Mouse (Mus musculus) embryo, embryonic 10 days (tissue): ENCODE results near the gene Srpk1.

Experiments used
- DNase-seq: peaks from one replicate; pipeline ENCODE4 v3.0.0-alpha.2; 2015; ENCODE audit warnings: low spot score

Gene Srpk1

DNA sequence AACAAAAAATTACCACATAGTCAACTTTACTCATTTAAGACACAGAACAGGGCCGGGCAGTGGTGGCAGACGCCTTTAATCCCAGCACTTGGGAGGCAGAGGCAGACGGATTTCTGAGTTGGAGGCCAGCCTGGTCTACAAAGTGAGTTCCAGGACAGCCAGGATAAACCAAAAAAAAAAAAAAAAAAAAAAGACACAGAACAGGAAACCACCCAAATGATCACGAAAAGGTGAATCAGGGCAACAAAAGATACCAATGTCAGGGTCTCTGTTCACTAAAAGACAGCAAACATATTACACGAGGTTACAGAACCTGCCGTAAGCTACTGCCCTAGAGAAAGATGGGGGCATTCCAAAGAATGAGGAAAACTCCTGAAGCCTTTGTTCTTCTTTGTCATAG is 9.4 kb downstream of the Srpk1 start:
- DNase-seq: no peak

DNA sequence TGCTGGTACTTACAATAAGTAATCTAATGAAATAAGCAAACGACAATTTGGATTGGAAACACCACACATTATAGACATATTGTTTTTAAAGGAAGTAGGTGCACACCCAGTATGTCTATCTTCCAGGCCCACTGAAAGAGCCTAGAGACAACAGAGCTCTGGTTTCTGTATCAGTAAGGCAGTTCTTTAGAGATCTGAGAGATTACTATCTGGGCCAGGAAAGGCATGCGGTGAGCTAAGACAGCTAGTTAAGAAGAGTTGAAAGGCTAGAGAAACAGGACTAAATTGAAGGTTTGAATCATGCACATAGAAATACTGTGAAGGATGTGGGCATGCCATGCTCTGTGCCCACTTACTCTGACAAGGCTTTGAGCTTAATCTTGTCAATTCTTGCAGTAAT is 9.9 kb downstream of the Srpk1 start:
- DNase-seq: no peak

DNA sequence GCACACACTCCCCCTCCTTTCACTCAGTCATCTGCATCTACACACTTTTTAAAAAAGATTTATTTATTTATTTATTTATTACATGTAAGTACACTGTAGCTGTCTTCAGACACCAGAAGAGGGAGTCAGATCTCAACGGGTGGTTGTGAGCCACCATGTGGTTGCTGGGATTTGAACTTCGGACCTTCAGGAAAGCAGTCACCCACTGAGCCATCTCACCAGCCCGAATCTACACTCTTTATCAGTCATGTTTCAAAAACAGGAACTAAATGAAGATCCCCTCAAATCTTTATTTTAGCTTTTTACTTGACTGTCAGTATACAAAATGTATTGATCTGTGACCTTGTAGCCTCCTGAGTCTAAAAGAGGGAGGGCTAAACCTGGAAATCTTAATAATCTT is 13.0 kb downstream of the Srpk1 start:
- no peak for DNase-seq

DNA sequence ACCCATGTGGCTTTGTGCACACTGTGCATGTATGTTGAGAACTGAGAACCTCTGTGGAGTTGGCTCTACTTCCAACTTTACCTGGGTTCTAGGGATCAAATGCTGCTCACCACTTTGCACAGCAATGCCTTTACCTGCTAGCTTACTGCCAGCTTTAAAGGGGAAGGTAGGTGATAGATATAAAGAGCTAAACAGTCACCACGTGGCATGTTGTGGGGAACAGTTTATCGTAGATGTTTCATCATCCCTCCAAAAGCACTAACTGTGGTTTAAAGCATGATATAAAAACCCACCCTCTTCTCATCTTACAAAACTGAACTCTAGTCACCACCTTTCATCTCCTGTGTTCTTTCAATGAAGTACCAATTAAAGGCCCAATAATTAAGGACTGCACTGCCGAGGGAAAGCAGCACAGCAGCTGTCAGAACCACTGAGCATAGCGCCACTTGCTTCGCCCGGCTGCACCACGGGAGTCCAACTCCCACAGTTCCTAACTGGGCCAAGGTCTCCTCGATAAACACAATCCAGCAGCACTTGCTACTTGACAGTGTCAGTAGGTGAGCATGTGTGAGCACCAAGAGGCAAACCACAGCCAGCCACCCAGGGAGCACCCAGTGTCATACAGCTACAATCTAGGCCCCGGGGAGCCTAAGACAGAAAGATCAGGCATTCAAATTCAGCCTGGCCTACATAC is 20.8 kb downstream of the Srpk1 start:
- DNase-seq: no peak

GRCm38 (mm10) chr17:28600780-28601179 is 21.7 kb downstream of the Srpk1 start:
- no peak for DNase-seq

- no peak for DNase-seq
Measured at GRCm38 (mm10) chr17:28593965-28594364, 28.5 kb downstream of the Srpk1 start.

DNA sequence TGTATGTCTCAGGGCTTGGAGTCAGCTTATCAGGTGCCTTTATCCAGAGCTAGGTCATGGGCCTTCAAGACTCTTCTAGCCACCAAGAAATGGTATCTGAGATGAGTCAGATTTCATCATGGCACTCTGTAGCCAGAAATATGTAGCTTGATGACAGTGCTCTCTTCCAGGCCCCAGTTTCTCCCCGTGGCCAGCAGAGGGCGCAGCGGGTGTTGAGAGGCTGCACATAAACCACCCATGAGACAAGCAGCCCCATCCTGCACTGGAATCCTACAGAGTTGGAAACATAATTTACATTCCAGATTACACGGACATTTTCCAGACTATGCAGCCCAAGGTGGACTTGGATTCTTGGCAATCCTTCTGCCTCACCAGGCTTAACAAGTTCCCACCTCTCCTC is 29.5 kb downstream of the Srpk1 start:
- DNase-seq: peak; percentile 84

GRCm38 (mm10) chr17:28591476-28591875 is 31.0 kb downstream of the Srpk1 start:
- no peak for DNase-seq

DNA sequence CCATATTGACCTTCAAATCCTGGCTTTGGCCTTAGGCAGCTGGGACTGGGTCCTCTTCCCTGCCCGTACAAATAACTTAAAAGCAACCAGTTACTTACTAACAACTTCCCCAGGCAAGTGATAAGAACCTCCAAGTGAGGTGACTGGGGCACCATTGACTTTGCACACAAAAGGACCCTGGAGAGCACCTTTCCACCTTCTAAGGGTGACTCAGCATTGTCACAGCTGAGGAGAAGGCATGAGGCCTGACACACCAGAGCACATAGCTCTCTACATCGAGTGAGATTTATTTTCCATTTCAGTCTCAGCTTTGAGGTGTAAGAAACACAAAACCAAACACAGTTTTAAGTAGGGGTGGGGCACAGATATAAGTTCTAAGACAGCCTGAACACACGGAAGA is 31.9 kb downstream of the Srpk1 start:
- no peak for DNase-seq

DNA sequence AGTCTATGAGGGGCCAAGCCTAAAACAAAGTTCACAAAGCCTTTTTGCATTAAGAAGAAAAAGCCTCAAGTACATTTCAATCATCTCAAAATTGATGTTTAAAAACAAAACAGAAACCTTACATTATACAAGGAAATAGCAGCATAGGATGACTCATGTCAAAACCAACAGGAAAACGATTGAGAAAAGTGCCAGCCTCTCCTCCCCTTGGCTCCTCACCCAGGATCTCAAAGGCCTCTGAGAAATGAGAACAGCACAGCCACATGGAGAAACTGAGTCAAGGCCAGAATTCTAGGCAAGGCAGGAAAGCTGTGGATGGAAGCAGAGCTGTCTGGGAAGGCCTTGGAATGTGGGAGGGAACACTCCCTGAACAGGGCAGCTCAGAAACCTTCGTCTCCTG is 33.9 kb downstream of the Srpk1 start:
- DNase-seq: no peak

- DNase-seq: no peak
Measured at GRCm38 (mm10) chr17:28586509-28586908, 36.0 kb downstream of the Srpk1 start.

DNA sequence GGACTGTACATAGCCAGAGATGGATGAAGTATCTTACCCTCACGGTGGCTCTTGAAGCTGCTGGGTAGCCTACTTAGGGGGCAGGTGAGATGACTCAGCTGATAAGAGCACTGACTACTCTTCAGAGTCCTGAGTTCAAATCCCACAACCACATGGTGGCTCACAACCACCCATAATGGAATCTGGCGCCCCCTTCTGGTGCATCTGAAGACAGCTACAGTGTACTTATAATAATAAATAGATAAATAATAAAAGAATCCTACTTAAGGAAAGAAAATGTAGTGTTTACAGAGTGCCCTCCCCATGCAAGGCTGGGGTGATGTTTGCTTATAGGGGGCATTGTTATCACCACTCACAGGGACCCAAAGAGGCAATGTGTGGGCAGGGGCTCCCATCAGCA is 41.5 kb downstream of the Srpk1 start:
- DNase-seq: no peak

- peak; percentile 93 for DNase-seq
Measured at GRCm38 (mm10) chr17:28580396-28580795, 42.1 kb downstream of the Srpk1 start.

GRCm38 (mm10) chr17:28575244-28576125 is 47.0 kb downstream of the Srpk1 start, which contains the start of gene Lhfpl5:
Gene Lhfpl5, plus strand, starts transcription at chr17:28575641.
- DNase-seq: peak; percentile 87

- no peak for DNase-seq
Measured at GRCm38 (mm10) chr17:28572941-28573340, 49.6 kb downstream of the Srpk1 start.

DNA sequence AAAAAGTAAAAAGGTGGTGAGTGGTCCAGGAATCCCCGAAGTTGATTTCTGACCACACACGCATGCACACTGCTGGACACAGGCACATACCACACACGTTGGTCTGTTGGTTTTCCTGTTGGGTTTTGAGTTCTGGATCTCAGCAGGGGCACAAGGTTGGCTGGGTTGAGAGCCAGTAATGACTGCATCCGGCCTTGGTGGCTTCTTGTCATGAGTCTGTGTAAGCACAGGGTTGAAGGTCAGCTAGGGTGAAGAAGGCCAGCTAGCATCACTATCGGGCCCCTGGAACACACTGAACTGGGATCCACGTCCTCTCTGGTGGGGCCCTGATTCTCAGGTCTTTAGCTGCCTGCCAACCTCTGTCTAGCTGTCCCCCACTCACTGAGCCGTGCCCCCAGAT is 50.0 kb downstream of the Srpk1 start:
- no peak for DNase-seq

- DNase-seq: no peak
Measured at GRCm38 (mm10) chr17:28571868-28572267, 50.6 kb downstream of the Srpk1 start.

- DNase-seq: no peak
Measured at GRCm38 (mm10) chr17:28567541-28567940, 55.0 kb downstream of the Srpk1 start.

DNA sequence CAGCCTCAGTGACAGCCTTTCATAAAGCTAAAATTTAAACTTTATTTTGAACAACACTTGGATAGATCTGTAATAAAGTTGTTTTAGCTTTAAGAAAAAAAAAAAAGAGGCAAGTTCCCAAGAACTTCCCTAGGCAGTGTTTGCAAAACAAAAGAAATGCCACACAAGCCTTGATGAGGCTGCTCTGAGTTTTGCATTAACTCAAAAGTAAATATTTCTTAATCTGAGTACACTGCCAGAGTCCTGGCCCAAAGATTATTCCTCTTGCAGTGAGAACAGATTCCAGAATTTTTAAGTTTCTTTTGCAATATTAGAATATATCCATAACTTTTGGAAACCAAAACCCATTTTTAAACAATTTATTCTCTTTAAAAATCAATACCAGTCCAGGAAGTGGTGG is 57.3 kb downstream of the Srpk1 start:
- no peak for DNase-seq

- no peak for DNase-seq
Measured at GRCm38 (mm10) chr17:28561613-28562012, 60.9 kb downstream of the Srpk1 start.

- no peak for DNase-seq
Measured at GRCm38 (mm10) chr17:28560598-28560997, 61.9 kb downstream of the Srpk1 start, which contains the start of gene Clps. Gene Clps, minus strand, starts transcription at chr17:28560766.

- DNase-seq: no peak
Measured at GRCm38 (mm10) chr17:28557772-28558171, 64.7 kb downstream of the Srpk1 start.
